In genomic region chr2:115384414-115385180, GRCm38 (mm10) we compare ENCODE assay signal across 7 mouse cellular contexts.
DNase-seq lines count a peak whose midpoint lies in the region; ATAC-seq and TF ChIP-seq lines count a peak whose summit lies in the region.

No protein-coding gene starts in this region.

- H3K27ac ChIP-seq in lung, embryonic 14.5 days (ENCODE audit: low read depth) = no peak overlapping the region
- peak overlapping the region; percentile 83 for H3K27ac ChIP-seq in heart, embryonic 15.5 days
- H3K27ac ChIP-seq in stomach, embryonic 14.5 days (ENCODE audit: low read length) = peak overlapping the region; percentile 13; the same call in 1 of the 2 replicates

- no peaks in the 10 kb centered on the region for H3K27me3 ChIP-seq in lung, embryonic 14.5 days (ENCODE audit: insufficient read depth, low read length)
- H3K27me3 ChIP-seq in heart, embryonic 15.5 days = no peaks in the 10 kb centered on the region
- H3K27me3 ChIP-seq in stomach, embryonic 14.5 days (ENCODE audit: control insufficient read depth, insufficient read depth, low read length) = no peaks in the 10 kb centered on the region

- 25% methylated on average over 13 of the region's 13 CpGs for WGBS in lung, embryonic 14.5 days
- WGBS in lung, adult 2 months = 32% methylated on average over 13 of the region's 13 CpGs
- WGBS in heart, embryonic 15.5 days = 27% methylated on average over 13 of the region's 13 CpGs
- 32% methylated on average over 13 of the region's 13 CpGs for WGBS in stomach, embryonic 14.5 days

- ATAC-seq in lung, embryonic 14.5 days (ENCODE audit: insufficient read depth) = peak; percentile 94
- ATAC-seq in heart, embryonic 15.5 days (replicated peaks; ENCODE audit: insufficient number of reproducible peaks, insufficient read depth, low FRiP score, low read depth) = peak; percentile 81
- peak; percentile 71; the same call in 1 of the 2 replicates for ATAC-seq in stomach, embryonic 14.5 days (ENCODE audit: insufficient number of reproducible peaks, insufficient read depth, low FRiP score, low read depth)

- no peak for TF ChIP-seq CTCF in lung, embryonic 14.5 days (IDR thresholded peaks at IDR 0.05; ENCODE audit: low read depth)
- no peak for TF ChIP-seq CTCF in lung, adult 2 months (IDR thresholded peaks at IDR 0.05; ENCODE audit: insufficient read depth, low read length)

- H3K4me2 ChIP-seq in lung, embryonic 14.5 days = peak overlapping the region; percentile 41
- peak overlapping the region; percentile 44 for H3K4me2 ChIP-seq in heart, embryonic 15.5 days
- peak overlapping the region; percentile 6; the same call in 1 of the 2 replicates for H3K4me2 ChIP-seq in stomach, embryonic 14.5 days (replicated peaks; ENCODE audit: low read depth, low read length)

- peaks cover 15% of the 10 kb centered on the region for H3K4me1 ChIP-seq in lung, embryonic 14.5 days (ENCODE audit: insufficient read depth)
- peaks cover 5% of the 10 kb centered on the region for H3K4me1 ChIP-seq in lung, adult 2 months (ENCODE audit: control insufficient read depth, insufficient read depth, low read length)
- H3K4me1 ChIP-seq in heart, embryonic 15.5 days (replicated peaks) = peaks cover 17% of the 10 kb centered on the region
- peaks cover 12% of the 10 kb centered on the region; the same call in 1 of the 2 replicates for H3K4me1 ChIP-seq in stomach, embryonic 14.5 days (ENCODE audit: control insufficient read depth, insufficient read depth, low read length)

- DNase-seq in lung, embryonic 14.5 days = peak; percentile 87
- DNase-seq in lung, adult 2 months = no peak
- peak; percentile 31 for DNase-seq in kidney, postnatal 10 days
- DNase-seq in layer of hippocampus, postnatal 14 days (ENCODE audit: low spot score in 2 of 2) = no peak
- DNase-seq in spleen, postnatal 4 days (ENCODE audit: low spot score in 2 of 2) = no peak

- no peaks in the 10 kb centered on the region for H3K36me3 ChIP-seq in lung, embryonic 14.5 days (ENCODE audit: insufficient read depth)
- no peaks in the 10 kb centered on the region for H3K36me3 ChIP-seq in heart, embryonic 15.5 days
- no peaks in the 10 kb centered on the region for H3K36me3 ChIP-seq in stomach, embryonic 14.5 days (ENCODE audit: control insufficient read depth, insufficient read depth, low read length)

- TF ChIP-seq POLR2A in lung, adult 2 months (IDR thresholded peaks at IDR 0.05; ENCODE audit: borderline replicate concordance, extremely low read depth, low read depth, low read length) = no peak

- no peak overlapping the region for H3K4me3 ChIP-seq in lung, embryonic 14.5 days (ENCODE audit: low read depth, low read length)
- H3K4me3 ChIP-seq in lung, adult 2 months (replicated peaks; ENCODE audit: extremely low read depth, low read depth, low read length) = no peak overlapping the region
- peak overlapping the region; percentile 14 for H3K4me3 ChIP-seq in heart, embryonic 15.5 days
- H3K4me3 ChIP-seq in stomach, embryonic 14.5 days (ENCODE audit: low read depth, low read length) = no peak overlapping the region

- H3K9me3 ChIP-seq in lung, embryonic 14.5 days (ENCODE audit: low read depth, low read length) = no peaks in the 10 kb centered on the region
- H3K9me3 ChIP-seq in heart, embryonic 15.5 days (replicated peaks) = no peaks in the 10 kb centered on the region
- H3K9me3 ChIP-seq in stomach, embryonic 14.5 days (ENCODE audit: control insufficient read depth, low read depth, low read length) = no peaks in the 10 kb centered on the region

- H3K9ac ChIP-seq in lung, embryonic 14.5 days = no peak overlapping the region
- H3K9ac ChIP-seq in heart, embryonic 15.5 days = no peak overlapping the region
- no peak overlapping the region for H3K9ac ChIP-seq in stomach, embryonic 14.5 days (replicated peaks; ENCODE audit: low read depth, low read length)

Comparison
In these comparisons a context has a peak if more than half of its experiments do, and no peak if none do; other contexts are left out.
1. DNase-seq: peak in lung, embryonic 14.5 days (single experiment) and kidney, postnatal 10 days (single experiment); none in lung, adult 2 months (single experiment), layer of hippocampus, postnatal 14 days (0 of 2) and spleen, postnatal 4 days (0 of 2).
2. Peak in every context shown above with its lines, with median percentiles within 50 percentile points of each other: ATAC-seq and H3K4me2 ChIP-seq.